Mouse (Mus musculus) hindbrain, embryonic 16.5 days (tissue): Measurements from ENCODE around the gene Pard3. TPM values are rescaled to one million over a fixed set of nuclear protein-coding genes. Genes with fewer than 3 reads are reported as not detected.

Experiments used
- polyA plus RNA-seq: library from polyadenylated mRNA; unstranded; fragments of >200 nt; fragmentation: Nextera tagmentation; extraction: Ambion mirVana; gene quantifications from 2 replicates; pipeline ENCODE4 v1.2.1, GENCODE M21; 2015

Gene Pard3
- polyA plus RNA-seq, 1 experiment from 2014 or later = 12.1 TPM

Other genes starting within 250 kb of the Pard3 start
- gene Tomm20, start 118.0 kb upstream of the Pard3 start, polyA plus RNA-seq = 217 and 231 TPM in 2 replicates
- gene Rbm34, start 92.8 kb upstream of the Pard3 start, polyA plus RNA-seq = 20.5 and 21.2 TPM in 2 replicates